Mouse (Mus musculus) liver, postnatal 0 days (tissue): Measurements from ENCODE around the gene Mb.

Source experiments
- CTCF ChIP-seq: sonication (generic); IDR thresholded peaks from 2 replicates; pipeline ENCODE4 v1.5.1; 2016; ENCODE audit warnings: antibody characterized with exemption, low read depth
- EP300 ChIP-seq: IDR thresholded peaks from 2 replicates; pipeline ENCODE4 v1.6.1; 2016; ENCODE audit warnings: antibody characterized with exemption, low read depth, mild to moderate bottlenecking

DNA sequence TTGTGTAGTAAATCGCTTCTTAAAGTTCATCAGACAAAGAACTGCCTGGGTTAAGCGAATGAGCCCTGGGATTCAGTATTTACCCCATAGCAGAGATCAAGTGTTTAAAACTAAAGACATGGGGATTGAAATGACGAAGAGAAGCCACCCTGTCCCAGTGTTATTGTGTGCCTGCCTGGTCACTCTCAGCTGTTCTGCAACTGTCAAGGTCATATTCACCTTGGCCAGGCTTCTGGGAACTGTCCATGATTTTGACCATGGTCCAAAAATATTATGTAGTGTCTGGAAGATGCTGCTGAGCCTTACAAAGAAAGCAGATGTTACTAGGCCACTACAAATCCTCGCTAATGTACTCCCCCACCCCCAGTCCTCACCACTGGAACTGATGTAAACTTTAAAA, 70.7 kb downstream of the Mb start:
- TF ChIP-seq CTCF (no peak), EP300 (no peak)
